Mouse (Mus musculus) midbrain, embryonic 13.5 days (tissue): ENCODE results near the gene Mad2l1bp. TPM values are rescaled to one million over a fixed set of nuclear protein-coding genes. Genes with fewer than 3 reads are reported as not detected.

Experiments
- ATAC-seq: fragments of 200-750 bp; cut with Nextera tagmentation; 2 replicates; pipeline ENCODE4 v1.8.0; 2017; ENCODE audit warnings: mild to moderate bottlenecking, moderate TSS enrichment, moderate library complexity
- H3K27ac ChIP-seq: fragments of 300-500 bp; sonication (generic); 2 replicates; pipeline ENCODE4 v1.5.1; 2015; ENCODE audit warnings: inconsistent platforms, mild to moderate bottlenecking, moderate library complexity
- H3K27me3 ChIP-seq: fragments of 300-500 bp; sonication (generic); 2 replicates; pipeline ENCODE4 v1.6.1; 2015; ENCODE audit warnings: mild to moderate bottlenecking, inconsistent platforms
- H3K36me3 ChIP-seq: fragments of 300-500 bp; sonication (generic); 2 replicates; pipeline ENCODE4 v1.6.1; 2015; ENCODE audit warnings: mild to moderate bottlenecking, inconsistent platforms
- H3K4me1 ChIP-seq: fragments of 300-500 bp; sonication (generic); replicated peaks from 2 replicates; pipeline ENCODE4 v1.6.1; 2015; ENCODE audit warnings: inconsistent platforms
- H3K4me2 ChIP-seq: fragments of 300-500 bp; sonication (generic); replicated peaks from 2 replicates; pipeline ENCODE4 v1.6.1; 2015; ENCODE audit warnings: moderate library complexity, mild to moderate bottlenecking, inconsistent platforms
- H3K4me3 ChIP-seq: fragments of 300-500 bp; sonication (generic); replicated peaks from 2 replicates; pipeline ENCODE4 v1.5.1; 2015; ENCODE audit warnings: mild to moderate bottlenecking, inconsistent platforms
- H3K9ac ChIP-seq: fragments of 300-500 bp; sonication (generic); replicated peaks from 2 replicates; pipeline ENCODE4 v1.6.1; 2015; ENCODE audit warnings: mild to moderate bottlenecking, inconsistent platforms
- H3K9me3 ChIP-seq: fragments of 300-500 bp; sonication (generic); 2 replicates; pipeline ENCODE4 v1.6.1; 2016; ENCODE audit warnings: mild to moderate bottlenecking, inconsistent platforms
- WGBS: fragments of 180-500 bp; shearing (Covaris S2); methylation state at CpG from one replicate; pipeline ENCODE4 v1.1.7; 2015; 5-methylcytosine and 5-hydroxymethylcytosine counted together
- polyA plus RNA-seq: library from polyadenylated mRNA; unstranded; fragments of >200 nt; fragmentation: Nextera tagmentation; extraction: Ambion mirVana; gene quantifications from 2 replicates; pipeline ENCODE4 v1.2.1, GENCODE M21; 2015

The Mad2l1bp gene
- polyA plus RNA-seq, 1 experiment from 2014 or later, result 24.3 TPM

- H3K9me3 ChIP-seq, result no peaks in the 10 kb centered on the region
- H3K36me3 ChIP-seq, result peaks cover 88% of the 10 kb centered on the region
- 97% methylated on average over 4 of the region's 4 CpGs for WGBS
- H3K4me3 ChIP-seq, result no peak overlapping the region
- H3K27ac ChIP-seq, result no peak overlapping the region
- no peak overlapping the region for H3K4me2 ChIP-seq
- H3K9ac ChIP-seq, result no peak overlapping the region
- H3K27me3 ChIP-seq, result no peaks in the 10 kb centered on the region
- H3K4me1 ChIP-seq, result 0 out of 2 replicates have a peak, but pooled peaks cover 3% of the 10 kb centered on the region
- ATAC-seq, result no peak
These were observed 30.6 kb downstream of the Mad2l1bp start for GRCm38 (mm10) chr17:46122791-46123190.

- Histone ChIP-seq H3K27me3 (no peaks in the 10 kb centered on the region), H3K9me3 (no peaks in the 10 kb centered on the region), H3K9ac (no peak overlapping the region), H3K27ac (no peak overlapping the region), H3K36me3 (peaks cover 67% of the 10 kb centered on the region), H3K4me2 (no peak overlapping the region), H3K4me3 (no peak overlapping the region), H3K4me1 (0 out of 2 replicates have a peak, but pooled peaks cover 6% of the 10 kb centered on the region)
- 93% methylated on average over 10 of the region's 10 CpGs for WGBS
- no peak for ATAC-seq
These were observed 33.7 kb downstream of the Mad2l1bp start for GRCm38 (mm10) chr17:46119641-46120040.

- H3K9ac ChIP-seq, result no peak overlapping the region
- H3K4me1 ChIP-seq, result 0 out of 2 replicates have a peak, but pooled peaks cover 7% of the 10 kb centered on the region
- H3K27ac ChIP-seq, result no peak overlapping the region
- no peak for ATAC-seq
- 82% methylated on average over 4 of the region's 4 CpGs for WGBS
- H3K4me2 ChIP-seq, result no peak overlapping the region
- H3K36me3 ChIP-seq, result peaks cover 57% of the 10 kb centered on the region
- H3K9me3 ChIP-seq, result no peaks in the 10 kb centered on the region
- no peaks in the 10 kb centered on the region for H3K27me3 ChIP-seq
- no peak overlapping the region for H3K4me3 ChIP-seq
These were observed 34.9 kb downstream of the Mad2l1bp start for GRCm38 (mm10) chr17:46118423-46118850.

DNA sequence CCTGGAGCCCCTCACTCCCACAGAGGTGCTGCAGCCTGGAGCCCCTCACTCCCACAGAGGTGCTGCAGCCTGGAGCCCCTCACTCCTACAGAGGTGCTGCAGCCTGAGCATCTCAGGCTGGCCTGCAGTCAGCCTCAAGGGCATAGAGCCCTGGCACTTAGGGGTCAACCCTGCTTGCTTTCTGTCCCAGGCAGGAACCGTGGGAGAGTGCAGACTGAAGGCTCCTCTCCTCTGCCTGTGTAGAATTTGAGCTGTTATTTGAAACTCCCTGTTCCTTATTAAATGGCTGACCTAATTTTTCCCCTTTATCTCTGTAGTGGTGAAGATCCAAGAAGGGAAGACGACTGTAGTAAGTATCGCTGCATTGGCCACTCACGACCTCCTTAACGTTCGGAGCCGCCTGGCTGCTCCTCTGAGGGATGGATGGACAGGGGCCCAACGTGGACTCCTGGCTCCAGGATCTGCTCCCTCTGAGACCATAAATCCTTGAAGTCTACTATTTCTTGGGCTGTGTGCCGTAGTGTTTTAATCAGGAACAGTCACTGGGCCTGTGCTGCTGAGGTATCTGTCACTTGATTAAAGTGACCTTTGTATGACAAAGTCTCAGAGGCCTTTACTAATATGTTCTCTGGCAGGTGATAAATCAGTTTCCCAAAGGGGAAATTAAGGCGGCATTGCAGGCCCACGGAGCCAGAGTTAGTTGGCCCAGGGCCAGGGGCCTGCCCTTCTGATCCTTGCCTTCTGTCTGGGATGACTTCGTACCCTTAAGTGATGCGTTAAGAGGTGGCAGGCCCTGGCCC is 35.5 kb downstream of the Mad2l1bp start:
- Histone ChIP-seq H3K36me3 (peaks cover 54% of the 10 kb centered on the region), H3K9ac (no peak overlapping the region)
- 89% methylated on average over 13 of the region's 13 CpGs for WGBS

DNA sequence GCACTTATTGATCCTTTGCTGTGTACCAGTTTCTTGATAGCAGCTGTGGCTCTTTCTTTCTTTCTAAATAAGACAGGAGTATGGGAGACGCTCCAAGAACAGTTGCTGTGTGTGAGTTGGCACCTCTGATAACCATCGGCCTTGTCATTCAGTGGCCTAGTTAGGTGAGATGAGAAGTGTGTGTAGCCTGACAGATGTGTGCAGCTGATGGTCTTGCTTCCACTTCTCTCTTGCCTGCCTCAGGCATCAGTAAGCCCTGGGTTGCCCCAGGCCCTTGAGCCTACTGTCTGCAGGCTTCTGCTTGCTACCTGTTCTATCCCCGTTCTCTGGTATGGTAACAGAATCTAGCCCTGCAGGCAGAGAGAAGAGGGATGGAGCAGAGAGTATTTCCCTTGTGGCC is 36.5 kb downstream of the Mad2l1bp start:
- ATAC-seq, result no peak
- 95% methylated on average over 3 of the region's 3 CpGs for WGBS
- no peaks in the 10 kb centered on the region for H3K9me3 ChIP-seq
- no peak overlapping the region for H3K27ac ChIP-seq
- H3K4me2 ChIP-seq, result no peak overlapping the region
- H3K4me3 ChIP-seq, result no peak overlapping the region
- H3K4me1 ChIP-seq, result peaks cover 12% of the 10 kb centered on the region
- H3K9ac ChIP-seq, result no peak overlapping the region
- no peaks in the 10 kb centered on the region for H3K27me3 ChIP-seq
- H3K36me3 ChIP-seq, result peaks cover 46% of the 10 kb centered on the region

More for the DNA sequence above, 35.5 kb downstream of the Mad2l1bp start:
- 0 out of 2 replicates have a peak, but pooled peaks cover 7% of the 10 kb centered on the region for H3K4me1 ChIP-seq
- no peak for ATAC-seq
- no peak overlapping the region for H3K27ac ChIP-seq
- no peak overlapping the region for H3K4me3 ChIP-seq
- H3K4me2 ChIP-seq, result no peak overlapping the region
- H3K9me3 ChIP-seq, result no peaks in the 10 kb centered on the region
- H3K27me3 ChIP-seq, result no peaks in the 10 kb centered on the region

- Histone ChIP-seq H3K27me3 (no peaks in the 10 kb centered on the region), H3K4me1 (peaks cover 19% of the 10 kb centered on the region), H3K4me2 (no peak overlapping the region), H3K27ac (no peak overlapping the region), H3K4me3 (no peak overlapping the region), H3K9me3 (no peaks in the 10 kb centered on the region), H3K9ac (no peak overlapping the region), H3K36me3 (peaks cover 43% of the 10 kb centered on the region)
- no peak for ATAC-seq
- WGBS, result 92% methylated on average over 11 of the region's 11 CpGs
These were observed 37.2 kb downstream of the Mad2l1bp start for GRCm38 (mm10) chr17:46116138-46116537.

DNA sequence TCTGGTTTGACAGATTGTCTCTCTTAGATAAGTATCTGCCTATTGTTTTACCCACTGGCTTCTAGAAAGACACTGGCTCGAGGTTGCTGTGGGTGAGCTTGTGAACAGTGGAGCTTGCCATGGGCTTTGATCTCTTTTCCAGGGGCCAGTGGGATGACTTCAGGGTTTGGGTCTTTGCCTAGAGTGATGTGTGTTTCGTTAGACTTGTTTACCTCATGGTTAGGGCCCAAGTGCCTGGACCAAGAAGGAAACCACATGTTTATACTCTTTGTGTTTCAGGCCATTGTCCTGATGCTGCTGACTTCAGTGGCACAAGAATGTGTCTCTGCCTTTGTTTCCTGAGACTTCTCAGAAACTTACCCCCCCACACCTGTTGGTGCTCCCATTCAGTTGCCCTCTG is 37.9 kb downstream of the Mad2l1bp start:
- WGBS, result 75% methylated on average over 2 of the region's 2 CpGs
- no peak for ATAC-seq
- H3K9me3 ChIP-seq, result no peaks in the 10 kb centered on the region
- no peaks in the 10 kb centered on the region for H3K27me3 ChIP-seq
- no peak overlapping the region for H3K4me2 ChIP-seq
- peaks cover 42% of the 10 kb centered on the region for H3K36me3 ChIP-seq
- no peak overlapping the region for H3K27ac ChIP-seq
- H3K9ac ChIP-seq, result no peak overlapping the region
- no peak overlapping the region for H3K4me3 ChIP-seq
- peaks cover 19% of the 10 kb centered on the region for H3K4me1 ChIP-seq

- Histone ChIP-seq H3K9me3 (no peaks in the 10 kb centered on the region), H3K4me1 (peaks cover 20% of the 10 kb centered on the region), H3K36me3 (peaks cover 9% of the 10 kb centered on the region; the same call in 1 of the 2 replicates), H3K27me3 (peaks cover 27% of the 10 kb centered on the region), H3K9ac (peak within 1 kb of the TSS; percentile 79), H3K4me3 (peak within 1 kb of the TSS; percentile 88), H3K27ac (peak within 1 kb of the TSS; percentile 88), H3K4me2 (peak within 1 kb of the TSS; percentile 86)
- peak; percentile 99 for ATAC-seq
- WGBS, result 6% methylated on average over 38 of the region's 38 CpGs
These were observed 42.7 kb downstream of the Mad2l1bp start, which contains the start of gene Mrps18a for GRCm38 (mm10) chr17:46110402-46111289. Gene Mrps18a (plus strand): TSS chr17:46110986.

DNA sequence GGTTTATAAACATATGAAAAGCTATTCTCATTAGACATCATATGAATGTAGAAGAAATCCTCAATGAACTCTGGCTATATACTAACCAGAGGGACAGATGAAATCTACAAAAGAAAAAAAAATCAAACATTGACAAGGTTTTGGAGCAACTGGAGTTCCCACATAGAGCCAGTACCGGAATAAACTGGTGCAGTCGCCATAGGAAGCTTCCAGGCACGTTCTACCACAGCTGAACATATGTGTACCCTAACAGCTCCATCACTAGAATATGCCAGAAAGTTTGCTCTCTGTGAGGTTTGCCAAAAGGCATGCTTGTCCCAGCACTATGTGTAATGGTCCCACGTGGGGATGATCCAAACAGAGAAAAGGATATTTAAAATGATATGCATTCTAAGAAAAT is 45.1 kb downstream of the Mad2l1bp start:
- Histone ChIP-seq H3K9ac (no peak overlapping the region), H3K9me3 (no peaks in the 10 kb centered on the region), H3K4me2 (no peak overlapping the region), H3K36me3 (peaks cover 2% of the 10 kb centered on the region; the same call in 1 of the 2 replicates), H3K27me3 (peaks cover 27% of the 10 kb centered on the region), H3K4me3 (no peak overlapping the region), H3K27ac (no peak overlapping the region), H3K4me1 (peaks cover 17% of the 10 kb centered on the region)
- 81% methylated on average over 4 of the region's 4 CpGs for WGBS
- ATAC-seq, result no peak

GRCm38 (mm10) chr17:46104487-46104886 is 48.9 kb downstream of the Mad2l1bp start:
- no peak for ATAC-seq
- Histone ChIP-seq H3K4me1 (no peaks in the 10 kb centered on the region), H3K36me3 (no peaks in the 10 kb centered on the region), H3K4me2 (no peak overlapping the region), H3K27me3 (peaks cover 24% of the 10 kb centered on the region), H3K4me3 (no peak overlapping the region), H3K9ac (no peak overlapping the region), H3K9me3 (no peaks in the 10 kb centered on the region), H3K27ac (no peak overlapping the region)
- WGBS, result 63% methylated on average over 12 of the region's 12 CpGs

DNA sequence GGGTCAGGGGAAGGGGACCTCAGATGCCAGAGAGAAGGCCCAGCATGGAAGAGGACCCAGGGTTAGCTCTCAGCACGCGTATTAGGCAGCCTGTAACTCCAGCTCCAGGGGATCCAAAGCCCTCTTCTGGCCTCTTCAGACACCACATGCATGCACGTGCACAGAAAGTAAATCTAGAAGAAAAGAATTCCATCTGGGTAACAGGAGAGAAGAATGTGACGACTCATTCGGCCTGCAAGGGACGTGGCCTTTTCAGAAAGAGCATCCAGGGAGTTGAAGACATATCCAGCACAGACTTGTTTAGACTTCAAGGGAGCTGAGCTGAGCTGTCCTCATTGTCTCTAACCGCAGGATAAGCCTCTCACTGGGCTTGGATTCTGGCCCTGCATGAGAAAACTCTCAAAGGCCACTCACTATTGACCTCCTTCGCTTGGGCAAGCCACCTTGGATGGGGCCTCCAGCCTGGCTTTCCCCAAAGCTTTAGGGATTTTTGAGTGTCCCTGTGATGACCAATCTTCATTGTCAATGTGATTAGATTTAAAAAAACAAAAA is 50.7 kb downstream of the Mad2l1bp start:
- Histone ChIP-seq H3K9me3 (no peaks in the 10 kb centered on the region), H3K4me3 (no peak overlapping the region), H3K4me2 (no peak overlapping the region), H3K9ac (no peak overlapping the region), H3K27me3 (peaks cover 10% of the 10 kb centered on the region), H3K27ac (no peak overlapping the region), H3K36me3 (no peaks in the 10 kb centered on the region), H3K4me1 (no peaks in the 10 kb centered on the region)
- 28% methylated on average over 8 of the region's 8 CpGs for WGBS
- ATAC-seq, result no peak
